Mouse (Mus musculus): Measurements from ENCODE around the gene Lrrc46. TPM values are rescaled to one million over a fixed set of nuclear protein-coding genes. Genes with fewer than 3 reads are reported as not detected.

Lrrc46 gene
- 3.7 and 4.3 TPM in 2 replicates for polyA plus RNA-seq (2012; rRNA removed)

- Histone ChIP-seq H3K4me3 (replicated peaks; ENCODE audit: extremely low read depth, low read depth, low read length) (peak within 1 kb of the TSS; percentile 97), H3K4me1 (ENCODE audit: control insufficient read depth, insufficient read depth, low read length) (peaks cover 4% of the 10 kb centered on the region)
- WGBS, result under 1% methylated on average over 48 of the region's 48 CpGs
- TF ChIP-seq CTCF (IDR thresholded peaks at IDR 0.05; ENCODE audit: insufficient read depth, low read length) (no peak), POLR2A (IDR thresholded peaks at IDR 0.05; ENCODE audit: borderline replicate concordance, extremely low read depth, low read depth, low read length) (peak; percentile 82; the same call in 1 of the 2 replicates)
- peak; percentile 85 for DNase-seq
Observed at GRCm38 (mm10) chr11:97041022-97041899, at the start of gene Lrrc46, which contains the start of gene Mrpl10. TSS of gene Lrrc46 (minus strand) at chr11:97041407. TSS of gene Mrpl10 (plus strand) at chr11:97041560.

GRCm38 (mm10) chr11:97086365-97086764 is 45.2 kb upstream of the Lrrc46 start:
- DNase-seq, result no peak
- TF ChIP-seq CTCF (IDR thresholded peaks at IDR 0.05; ENCODE audit: insufficient read depth, low read length) (no peak), POLR2A (IDR thresholded peaks at IDR 0.05; ENCODE audit: borderline replicate concordance, extremely low read depth, low read depth, low read length) (no peak)
- WGBS, result 62% methylated on average over 6 of the region's 6 CpGs

GRCm38 (mm10) chr11:97084821-97085505 is 43.8 kb upstream of the Lrrc46 start:
- Histone ChIP-seq H3K4me3 (replicated peaks; ENCODE audit: extremely low read depth, low read depth, low read length) (no peak overlapping the region), H3K4me1 (ENCODE audit: control insufficient read depth, insufficient read depth, low read length) (no peaks in the 10 kb centered on the region)
- 83% methylated on average over 15 of the region's 15 CpGs for WGBS
- TF ChIP-seq POLR2A (IDR thresholded peaks at IDR 0.05; ENCODE audit: borderline replicate concordance, extremely low read depth, low read depth, low read length), result no peak
- TF ChIP-seq CTCF (IDR thresholded peaks at IDR 0.05; ENCODE audit: insufficient read depth, low read length), result no peak
- DNase-seq, result no peak

More at GRCm38 (mm10) chr11:97086365-97086764, 45.2 kb upstream of the Lrrc46 start:
- H3K4me1 ChIP-seq (ENCODE audit: control insufficient read depth, insufficient read depth, low read length), result no peaks in the 10 kb centered on the region
- H3K4me3 ChIP-seq (replicated peaks; ENCODE audit: extremely low read depth, low read depth, low read length), result no peak overlapping the region

- no peak for DNase-seq
- WGBS, result 12% methylated on average over 22 of the region's 22 CpGs
- no peak overlapping the region for H3K4me3 ChIP-seq (replicated peaks; ENCODE audit: extremely low read depth, low read depth, low read length)
- no peak for TF ChIP-seq POLR2A (IDR thresholded peaks at IDR 0.05; ENCODE audit: borderline replicate concordance, extremely low read depth, low read depth, low read length)
- no peaks in the 10 kb centered on the region for H3K4me1 ChIP-seq (ENCODE audit: control insufficient read depth, insufficient read depth, low read length)
Observed at GRCm38 (mm10) chr11:97083401-97084140, 42.4 kb upstream of the Lrrc46 start.

GRCm38 (mm10) chr11:97082977-97083376 is 41.8 kb upstream of the Lrrc46 start:
- WGBS, result 28% methylated on average over 11 of the region's 11 CpGs
- Histone ChIP-seq H3K4me3 (replicated peaks; ENCODE audit: extremely low read depth, low read depth, low read length) (no peak overlapping the region), H3K4me1 (ENCODE audit: control insufficient read depth, insufficient read depth, low read length) (no peaks in the 10 kb centered on the region)
- TF ChIP-seq POLR2A (IDR thresholded peaks at IDR 0.05; ENCODE audit: borderline replicate concordance, extremely low read depth, low read depth, low read length) (no peak), CTCF (IDR thresholded peaks at IDR 0.05; ENCODE audit: insufficient read depth, low read length) (peak; percentile 47)
- DNase-seq, result peak; percentile 36

- 27% methylated on average over 9 of the region's 9 CpGs for WGBS
- TF ChIP-seq POLR2A (IDR thresholded peaks at IDR 0.05; ENCODE audit: borderline replicate concordance, extremely low read depth, low read depth, low read length) (no peak), CTCF (IDR thresholded peaks at IDR 0.05; ENCODE audit: insufficient read depth, low read length) (no peak)
- H3K4me1 ChIP-seq (ENCODE audit: control insufficient read depth, insufficient read depth, low read length), result no peaks in the 10 kb centered on the region
Observed at GRCm38 (mm10) chr11:97080291-97080690, 39.1 kb upstream of the Lrrc46 start.

GRCm38 (mm10) chr11:97078751-97079150 is 37.5 kb upstream of the Lrrc46 start:
- 40% methylated on average over 4 of the region's 4 CpGs for WGBS
- H3K4me1 ChIP-seq (ENCODE audit: control insufficient read depth, insufficient read depth, low read length), result no peaks in the 10 kb centered on the region
- TF ChIP-seq CTCF (IDR thresholded peaks at IDR 0.05; ENCODE audit: insufficient read depth, low read length) (no peak), POLR2A (IDR thresholded peaks at IDR 0.05; ENCODE audit: borderline replicate concordance, extremely low read depth, low read depth, low read length) (no peak)
- DNase-seq, result no peak
- no peak overlapping the region for H3K4me3 ChIP-seq (replicated peaks; ENCODE audit: extremely low read depth, low read depth, low read length)

More at GRCm38 (mm10) chr11:97080291-97080690, 39.1 kb upstream of the Lrrc46 start:
- DNase-seq, result no peak
- H3K4me3 ChIP-seq (replicated peaks; ENCODE audit: extremely low read depth, low read depth, low read length), result no peak overlapping the region

GRCm38 (mm10) chr11:97074235-97074634 is 33.0 kb upstream of the Lrrc46 start:
- H3K4me1 ChIP-seq (ENCODE audit: control insufficient read depth, insufficient read depth, low read length), result no peaks in the 10 kb centered on the region
- TF ChIP-seq POLR2A (IDR thresholded peaks at IDR 0.05; ENCODE audit: borderline replicate concordance, extremely low read depth, low read depth, low read length) (no peak), CTCF (IDR thresholded peaks at IDR 0.05; ENCODE audit: insufficient read depth, low read length) (no peak)
- 41% methylated on average over 8 of the region's 8 CpGs for WGBS
- no peak for DNase-seq
- no peak overlapping the region for H3K4me3 ChIP-seq (replicated peaks; ENCODE audit: extremely low read depth, low read depth, low read length)

GRCm38 (mm10) chr11:97072533-97072932 is 31.3 kb upstream of the Lrrc46 start:
- Histone ChIP-seq H3K4me1 (ENCODE audit: control insufficient read depth, insufficient read depth, low read length) (no peaks in the 10 kb centered on the region), H3K4me3 (replicated peaks; ENCODE audit: extremely low read depth, low read depth, low read length) (no peak overlapping the region)
- TF ChIP-seq CTCF (IDR thresholded peaks at IDR 0.05; ENCODE audit: insufficient read depth, low read length) (peak; percentile 45), POLR2A (IDR thresholded peaks at IDR 0.05; ENCODE audit: borderline replicate concordance, extremely low read depth, low read depth, low read length) (no peak)
- no peak for DNase-seq
- 25% methylated on average over 3 of the region's 3 CpGs for WGBS
